8 mouse cellular contexts compared by ENCODE assay signal in genomic region chrX:144317548-144318163, GRCm38 (mm10). TPM values are rescaled to one million over a fixed set of nuclear protein-coding genes. Genes with fewer than 3 reads are reported as not detected.
DNase-seq lines count a peak whose midpoint lies in the region; ATAC-seq lines count a peak whose summit lies in the region.

TSS of gene Alg13 (plus strand) at chrX:144317804.

- peak within 1 kb of the TSS; percentile 62 for H3K4me3 ChIP-seq in hindbrain, embryonic 14.5 days (replicated peaks; ENCODE audit: low read length)

- no peaks in the 10 kb centered on the region for H3K9me3 ChIP-seq in hindbrain, embryonic 14.5 days (ENCODE audit: control insufficient read depth, low read length)

- H3K36me3 ChIP-seq in hindbrain, embryonic 14.5 days (replicated peaks; ENCODE audit: control insufficient read depth, insufficient read depth): no peaks in the 10 kb centered on the region

- H3K9ac ChIP-seq in hindbrain, embryonic 14.5 days: peak within 1 kb of the TSS; percentile 59

- H3K27ac ChIP-seq in hindbrain, embryonic 14.5 days: no peak within 1 kb of the TSS

- H3K27me3 ChIP-seq in hindbrain, embryonic 14.5 days (ENCODE audit: control insufficient read depth, insufficient read depth, low read length): no peaks in the 10 kb centered on the region

- peak; percentile 95 for ATAC-seq in hindbrain, embryonic 14.5 days (ENCODE audit: low FRiP score)

- 16% methylated on average over 47 of the region's 47 CpGs for WGBS in hindbrain, embryonic 14.5 days

- peak within 1 kb of the TSS; percentile 80 for H3K4me2 ChIP-seq in hindbrain, embryonic 14.5 days (replicated peaks)

- peak; percentile 88 for DNase-seq in R1 (ENCODE audit: low read depth, low spot score)
- peak; percentile 85 to 90 for DNase-seq in cerebellum, postnatal 25 days
- peak; percentile 36 to 56 for DNase-seq in frontal cortex, postnatal 25 days (ENCODE audit: low spot score in 2 of 2)
- peak; percentile 85 for DNase-seq in hindbrain, embryonic 14.5 days (ENCODE audit: low spot score)
- DNase-seq in layer of hippocampus, postnatal 36 days: peak; percentile 69 to 72
- DNase-seq in lung, postnatal 25 days (ENCODE audit: low spot score): peak; percentile 72
- DNase-seq in retina, embryonic 14.5 days (ENCODE audit: low spot score): peak; percentile 78
- peak; percentile 69 to 73 for DNase-seq in thymus, postnatal 36 days

- H3K4me1 ChIP-seq in hindbrain, embryonic 14.5 days (replicated peaks; ENCODE audit: control insufficient read depth, insufficient read depth, low read length): no peaks in the 10 kb centered on the region

RNA-seq across cellular contexts. Expression of gene Alg13, which starts in this region (rescaled TPM):
- 12.9 and 13.1 TPM in 2 replicates for polyA plus RNA-seq in hindbrain, embryonic 14.5 days (2014; fragmentation: Nextera tagmentation; extraction: Ambion mirVana)
- 10 to 100 TPM; 10.0 to 11.3 TPM for total RNA-seq in layer of hippocampus, postnatal 36 days (2021)
